Mouse (Mus musculus) embryonic facial prominence, embryonic 10.5 days (tissue): ENCODE measurements around the gene Nfib. TPM values are rescaled to one million over a fixed set of nuclear protein-coding genes. Genes with fewer than 3 reads are reported as not detected.

ENCODE experiments used
- DNase-seq: peaks from one replicate; pipeline ENCODE4 v3.0.0-alpha.2; 2017; ENCODE audit warnings: low spot score
- H3K27ac ChIP-seq: fragments of 300-500 bp; sonication (generic); replicated peaks from 2 replicates; pipeline ENCODE4 v1.5.1; 2016; ENCODE audit warnings: mild to moderate bottlenecking
- H3K27me3 ChIP-seq: fragments of 300-500 bp; sonication (generic); replicated peaks from 2 replicates; pipeline ENCODE4 v1.6.1; 2016; ENCODE audit warnings: low read depth, mild to moderate bottlenecking; ENCODE audit not compliant: poor library complexity, severe bottlenecking
- H3K36me3 ChIP-seq: fragments of 300-500 bp; sonication (generic); replicated peaks from 2 replicates; pipeline ENCODE4 v1.6.1; 2016; ENCODE audit warnings: mild to moderate bottlenecking, moderate library complexity
- H3K4me1 ChIP-seq: fragments of 300-500 bp; sonication (generic); 2 replicates; pipeline ENCODE4 v1.6.1; 2016
- H3K4me3 ChIP-seq: fragments of 300-500 bp; sonication (generic); 2 replicates; pipeline ENCODE4 v1.5.1; 2016; ENCODE audit warnings: mild to moderate bottlenecking, moderate library complexity
- H3K9me3 ChIP-seq: fragments of 300-500 bp; sonication (generic); 2 replicates; pipeline ENCODE4 v1.6.1; 2016; ENCODE audit warnings: mild to moderate bottlenecking
- WGBS: fragments of 180-500 bp; shearing (Covaris S2); methylation state at CpG from one replicate; pipeline ENCODE4 v1.1.7; 2016; 5-methylcytosine and 5-hydroxymethylcytosine counted together
- polyA plus RNA-seq: library from polyadenylated mRNA; unstranded; fragments of >200 nt; fragmentation: Nextera tagmentation; extraction: Ambion mirVana; gene quantifications from 2 replicates; pipeline ENCODE4 v1.2.1, GENCODE M21; 2016

The Nfib gene
- polyA plus RNA-seq, 1 experiment from 2014 or later, result 26.7 TPM

- WGBS, result 91% methylated on average over 10 of the region's 10 CpGs
- Histone ChIP-seq H3K27ac (peak overlapping the region; percentile 19; the same call in 1 of the 2 replicates), H3K36me3 (no peaks in the 10 kb centered on the region), H3K9me3 (no peaks in the 10 kb centered on the region), H3K27me3 (no peaks in the 10 kb centered on the region), H3K4me1 (peaks cover 27% of the 10 kb centered on the region), H3K4me3 (no peak overlapping the region)
- no peak for DNase-seq
Observed at GRCm38 (mm10) chr4:82617257-82617656, 88.3 kb downstream of the Nfib start.

GRCm38 (mm10) chr4:82615712-82616111, 89.8 kb downstream of the Nfib start:
- DNase-seq, result no peak
- Histone ChIP-seq H3K9me3 (no peaks in the 10 kb centered on the region), H3K4me1 (peaks cover 24% of the 10 kb centered on the region), H3K4me3 (no peak overlapping the region), H3K27me3 (0 out of 2 replicates have a peak, but pooled peaks cover 2% of the 10 kb centered on the region), H3K27ac (no peak overlapping the region), H3K36me3 (no peaks in the 10 kb centered on the region)
- 89% methylated on average over 5 of the region's 5 CpGs for WGBS

- H3K36me3 ChIP-seq, result no peaks in the 10 kb centered on the region
- no peaks in the 10 kb centered on the region for H3K9me3 ChIP-seq
- 37% methylated on average over 7 of the region's 7 CpGs for WGBS
- H3K27me3 ChIP-seq, result 0 out of 2 replicates have a peak, but pooled peaks cover 5% of the 10 kb centered on the region
- peaks cover 29% of the 10 kb centered on the region for H3K4me1 ChIP-seq
- no peak overlapping the region for H3K4me3 ChIP-seq
- no peak for DNase-seq
- peak overlapping the region; percentile 71 for H3K27ac ChIP-seq
Observed at GRCm38 (mm10) chr4:82614466-82614805, 91.1 kb downstream of the Nfib start.

GRCm38 (mm10) chr4:82613606-82614465, 91.7 kb downstream of the Nfib start:
- H3K27me3 ChIP-seq, result 0 out of 2 replicates have a peak, but pooled peaks cover 5% of the 10 kb centered on the region
- no peaks in the 10 kb centered on the region for H3K9me3 ChIP-seq
- H3K4me1 ChIP-seq, result peaks cover 35% of the 10 kb centered on the region
- WGBS, result 45% methylated on average over 7 of the region's 7 CpGs
- no peak overlapping the region for H3K4me3 ChIP-seq
- peak; percentile 32 for DNase-seq
- no peaks in the 10 kb centered on the region for H3K36me3 ChIP-seq
- H3K27ac ChIP-seq, result peak overlapping the region; percentile 71

GRCm38 (mm10) chr4:82609676-82610075, 95.9 kb downstream of the Nfib start:
- Histone ChIP-seq H3K27me3 (0 out of 2 replicates have a peak, but pooled peaks cover 5% of the 10 kb centered on the region), H3K4me1 (peaks cover 31% of the 10 kb centered on the region), H3K27ac (no peak overlapping the region), H3K36me3 (no peaks in the 10 kb centered on the region), H3K4me3 (no peak overlapping the region), H3K9me3 (no peaks in the 10 kb centered on the region)
- 83% methylated on average over 4 of the region's 4 CpGs for WGBS
- no peak for DNase-seq

- no peak overlapping the region for H3K27ac ChIP-seq
- peaks cover 28% of the 10 kb centered on the region for H3K4me1 ChIP-seq
- no peak for DNase-seq
- 0 out of 2 replicates have a peak, but pooled peaks cover 5% of the 10 kb centered on the region for H3K27me3 ChIP-seq
- no peaks in the 10 kb centered on the region for H3K36me3 ChIP-seq
- H3K9me3 ChIP-seq, result no peaks in the 10 kb centered on the region
- H3K4me3 ChIP-seq, result no peak overlapping the region
- 79% methylated on average over 9 of the region's 9 CpGs for WGBS
Observed at GRCm38 (mm10) chr4:82608768-82609610, 96.6 kb downstream of the Nfib start.

GRCm38 (mm10) chr4:82607266-82607665, 98.3 kb downstream of the Nfib start:
- H3K9me3 ChIP-seq, result no peaks in the 10 kb centered on the region
- no peak overlapping the region for H3K27ac ChIP-seq
- DNase-seq, result no peak
- no peak overlapping the region for H3K4me3 ChIP-seq
- no peaks in the 10 kb centered on the region for H3K36me3 ChIP-seq
- H3K4me1 ChIP-seq, result peaks cover 24% of the 10 kb centered on the region
- 0 out of 2 replicates have a peak, but pooled peaks cover 5% of the 10 kb centered on the region for H3K27me3 ChIP-seq
- WGBS, result 87% methylated on average over 4 of the region's 4 CpGs

GRCm38 (mm10) chr4:82606351-82606750, 99.2 kb downstream of the Nfib start:
- WGBS, result 80% methylated on average over 9 of the region's 9 CpGs
- H3K36me3 ChIP-seq, result no peaks in the 10 kb centered on the region
- H3K4me3 ChIP-seq, result no peak overlapping the region
- H3K27ac ChIP-seq, result no peak overlapping the region
- 0 out of 2 replicates have a peak, but pooled peaks cover 5% of the 10 kb centered on the region for H3K27me3 ChIP-seq
- no peak for DNase-seq
- peaks cover 24% of the 10 kb centered on the region for H3K4me1 ChIP-seq
- H3K9me3 ChIP-seq, result peaks cover 4% of the 10 kb centered on the region; the same call in 1 of the 2 replicates

- Histone ChIP-seq H3K36me3 (no peaks in the 10 kb centered on the region), H3K4me1 (peaks cover 24% of the 10 kb centered on the region), H3K9me3 (peaks cover 8% of the 10 kb centered on the region; the same call in 1 of the 2 replicates), H3K27me3 (no peaks in the 10 kb centered on the region), H3K4me3 (no peak overlapping the region), H3K27ac (peak overlapping the region; percentile 6; the same call in 1 of the 2 replicates)
- WGBS, result 81% methylated on average over 14 of the region's 14 CpGs
- no peak for DNase-seq
Observed at GRCm38 (mm10) chr4:82605034-82605784, 100.3 kb downstream of the Nfib start.

- Histone ChIP-seq H3K27ac (no peak overlapping the region; the same call in 1 of the 2 replicates), H3K36me3 (no peaks in the 10 kb centered on the region), H3K9me3 (peaks cover 8% of the 10 kb centered on the region; the same call in 1 of the 2 replicates), H3K4me3 (no peak overlapping the region), H3K27me3 (no peaks in the 10 kb centered on the region), H3K4me1 (peaks cover 20% of the 10 kb centered on the region)
- 72% methylated on average over 4 of the region's 4 CpGs for WGBS
- DNase-seq, result no peak
Observed at GRCm38 (mm10) chr4:82604501-82604900, 101.0 kb downstream of the Nfib start.

- Histone ChIP-seq H3K4me1 (peaks cover 20% of the 10 kb centered on the region), H3K4me3 (no peak overlapping the region), H3K27ac (no peak overlapping the region), H3K36me3 (no peaks in the 10 kb centered on the region), H3K9me3 (peaks cover 8% of the 10 kb centered on the region; the same call in 1 of the 2 replicates), H3K27me3 (no peaks in the 10 kb centered on the region)
- DNase-seq, result no peak
- 76% methylated on average over 1 of the region's 1 CpGs for WGBS
Observed at GRCm38 (mm10) chr4:82600636-82601035, 104.9 kb downstream of the Nfib start.

GRCm38 (mm10) chr4:82598436-82598835, 107.1 kb downstream of the Nfib start:
- 62% methylated on average over 4 of the region's 4 CpGs for WGBS
- H3K4me3 ChIP-seq, result no peak overlapping the region
- H3K36me3 ChIP-seq, result no peaks in the 10 kb centered on the region
- H3K27ac ChIP-seq, result no peak overlapping the region
- no peaks in the 10 kb centered on the region for H3K27me3 ChIP-seq
- no peak for DNase-seq
- H3K9me3 ChIP-seq, result peaks cover 8% of the 10 kb centered on the region; the same call in 1 of the 2 replicates
- peaks cover 14% of the 10 kb centered on the region; the same call in 1 of the 2 replicates for H3K4me1 ChIP-seq
